Mouse (Mus musculus): Measurements from ENCODE around the gene Eif2ak1. TPM values are rescaled to one million over a fixed set of nuclear protein-coding genes. Genes with fewer than 3 reads are reported as not detected.
A peak's percentile ranks its signal among the peaks of the same experiment; 100 is the strongest.
"Not testable (repeated sequence)": the region's sequence is repeated elsewhere in the genome, so short reads cannot be mapped to it uniquely, and the experiment has no call there.

The Eif2ak1 gene
- 37.2 and 38.7 TPM in 2 replicates for polyA plus RNA-seq (2015; fragmentation: Nextera tagmentation; extraction: Ambion mirVana)

DNA sequence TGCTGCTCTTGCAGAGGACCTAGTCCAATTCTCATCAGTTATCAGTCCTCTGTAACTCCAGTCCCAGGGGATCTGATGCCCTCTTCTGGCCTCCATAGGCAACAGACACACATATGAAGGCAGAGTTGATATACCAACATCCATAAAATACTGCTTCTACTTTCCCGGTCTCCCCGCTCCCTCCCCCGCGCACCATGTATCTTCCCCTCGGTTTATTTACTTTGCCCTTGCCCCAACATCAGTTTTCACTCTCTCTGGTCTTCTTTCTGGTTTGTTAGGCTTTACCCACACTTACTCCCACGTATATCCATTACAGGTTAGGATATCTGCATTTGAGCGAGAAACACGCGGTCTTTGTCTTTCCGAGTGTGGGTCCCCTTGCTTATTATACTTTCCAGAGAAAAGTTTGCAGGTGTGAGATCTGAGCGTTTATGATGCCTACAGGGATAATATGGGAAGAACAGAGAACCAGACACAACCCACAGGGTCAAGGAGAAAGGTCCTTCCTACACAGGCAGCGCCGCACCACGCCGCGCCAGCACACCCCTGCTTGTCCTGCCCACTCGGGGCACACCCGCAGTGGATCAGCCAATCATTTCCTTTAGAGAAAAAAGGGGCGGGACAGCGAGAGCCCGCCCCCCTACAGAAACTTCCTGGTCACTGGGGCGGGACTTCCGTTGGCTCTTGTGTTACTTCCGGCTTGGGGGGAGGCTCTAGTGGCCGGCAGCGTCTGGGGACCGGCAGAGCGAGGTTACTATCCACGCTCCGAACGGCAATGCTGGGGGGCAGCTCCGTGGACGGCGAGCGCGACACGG lies at the start of gene Eif2ak1:
Gene Eif2ak1, plus strand, starts transcription at position 673 of the 815 bp plus-strand sequence.
- Histone ChIP-seq H3K9ac (peak within 1 kb of the TSS; percentile 69), H3K27me3 (no peaks in the 10 kb centered on the region), H3K27ac (replicated peaks) (peak within 1 kb of the TSS; percentile 61), H3K4me2 (replicated peaks) (peak within 1 kb of the TSS; percentile 78), H3K4me1 (peaks cover 10% of the 10 kb centered on the region), H3K36me3 (no peaks in the 10 kb centered on the region), H3K4me3 (replicated peaks) (peak within 1 kb of the TSS; percentile 90), H3K9me3 (replicated peaks) (no peaks in the 10 kb centered on the region)
- ATAC-seq (ENCODE audit: insufficient number of reproducible peaks, low FRiP score, low TSS enrichment, low read depth): peak; percentile 97
- WGBS: under 1% methylated on average over 37 of the region's 37 CpGs

DNA sequence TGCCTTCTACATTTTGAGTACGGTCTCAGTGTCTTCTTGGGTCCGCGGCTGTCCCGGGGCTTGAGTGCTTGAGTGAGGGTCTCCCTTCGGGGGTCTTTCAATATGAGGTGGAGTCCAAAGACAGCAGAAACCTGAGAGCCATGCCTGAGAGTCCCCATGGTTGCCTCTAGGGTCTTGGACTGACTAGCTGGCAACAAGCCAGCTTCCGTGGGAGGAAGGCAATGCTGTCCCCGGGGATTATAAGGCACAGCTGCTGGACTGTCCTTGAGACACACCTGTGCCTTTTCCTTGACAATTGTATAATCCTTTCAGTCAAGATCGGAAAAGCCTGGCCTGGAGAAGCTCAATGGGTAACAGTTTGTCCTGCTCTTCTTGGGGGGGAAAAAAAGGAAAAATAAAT lies 35.6 kb upstream of the Eif2ak1 start:
- Histone ChIP-seq H3K9ac (no peak overlapping the region), H3K36me3 (no peaks in the 10 kb centered on the region), H3K4me1 (no peaks in the 10 kb centered on the region), H3K27ac (replicated peaks) (no peak overlapping the region), H3K4me3 (replicated peaks) (no peak overlapping the region), H3K4me2 (replicated peaks) (no peak overlapping the region), H3K9me3 (replicated peaks) (no peaks in the 10 kb centered on the region), H3K27me3 (no peaks in the 10 kb centered on the region)
- WGBS: 81% methylated on average over 8 of the region's 8 CpGs
- no peak; the same call in 1 of the 2 replicates for ATAC-seq (ENCODE audit: insufficient number of reproducible peaks, low FRiP score, low TSS enrichment, low read depth)

DNA sequence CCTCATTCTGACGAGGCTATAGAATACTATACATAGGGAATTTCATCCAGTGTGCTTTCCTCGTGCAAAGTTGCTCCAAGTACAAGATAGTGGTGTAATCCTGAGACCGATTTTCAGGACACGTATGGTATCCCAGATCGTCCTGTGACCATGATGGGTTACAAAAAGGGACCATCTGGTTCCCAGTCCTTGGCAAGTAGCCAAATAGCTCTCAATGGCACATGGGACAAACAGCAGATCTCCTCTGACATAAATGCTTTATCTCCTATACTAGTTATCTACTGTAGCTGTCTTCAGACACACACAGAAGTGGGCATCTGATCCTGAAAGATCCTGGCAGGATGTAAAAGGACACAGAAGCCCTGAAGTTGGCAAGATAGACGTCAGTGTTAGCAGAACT lies 32.2 kb upstream of the Eif2ak1 start:
- Histone ChIP-seq H3K27ac (replicated peaks) (no peak overlapping the region), H3K9me3 (replicated peaks) (no peaks in the 10 kb centered on the region), H3K4me2 (replicated peaks) (no peak overlapping the region), H3K4me3 (replicated peaks) (no peak overlapping the region), H3K9ac (no peak overlapping the region), H3K4me1 (no peaks in the 10 kb centered on the region), H3K27me3 (no peaks in the 10 kb centered on the region), H3K36me3 (no peaks in the 10 kb centered on the region)
- WGBS: 71% methylated on average over 6 of the region's 6 CpGs
- ATAC-seq (ENCODE audit: insufficient number of reproducible peaks, low FRiP score, low TSS enrichment, low read depth): no peak

DNA sequence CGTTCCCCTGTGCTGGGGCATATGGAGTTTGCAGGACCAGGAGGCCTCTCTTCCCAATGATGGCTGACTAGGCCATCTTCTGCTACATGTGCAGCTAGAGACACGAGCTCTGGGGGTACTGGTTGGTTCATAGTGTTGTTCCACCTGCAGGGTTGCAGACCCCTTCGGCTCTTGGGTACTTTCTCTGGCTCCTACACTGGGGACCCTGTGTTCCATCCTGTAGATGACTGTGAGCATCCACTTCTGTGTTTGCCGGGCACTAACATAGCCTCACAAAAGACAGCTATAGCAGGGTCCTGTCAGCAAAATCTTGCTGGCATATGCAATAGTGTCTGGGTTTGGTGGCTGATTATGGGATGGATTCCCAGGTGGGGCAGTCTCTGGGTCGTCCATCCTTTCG lies 16.4 kb upstream of the Eif2ak1 start:
- not testable (repeated sequence) for ATAC-seq (ENCODE audit: insufficient number of reproducible peaks, low FRiP score, low TSS enrichment, low read depth); H3K27me3 ChIP-seq; H3K4me3 ChIP-seq (replicated peaks); H3K4me2 ChIP-seq (replicated peaks); H3K4me1 ChIP-seq; H3K9me3 ChIP-seq (replicated peaks); H3K27ac ChIP-seq (replicated peaks); H3K36me3 ChIP-seq; H3K9ac ChIP-seq
- WGBS: 82% methylated on average over 6 of the region's 6 CpGs

DNA sequence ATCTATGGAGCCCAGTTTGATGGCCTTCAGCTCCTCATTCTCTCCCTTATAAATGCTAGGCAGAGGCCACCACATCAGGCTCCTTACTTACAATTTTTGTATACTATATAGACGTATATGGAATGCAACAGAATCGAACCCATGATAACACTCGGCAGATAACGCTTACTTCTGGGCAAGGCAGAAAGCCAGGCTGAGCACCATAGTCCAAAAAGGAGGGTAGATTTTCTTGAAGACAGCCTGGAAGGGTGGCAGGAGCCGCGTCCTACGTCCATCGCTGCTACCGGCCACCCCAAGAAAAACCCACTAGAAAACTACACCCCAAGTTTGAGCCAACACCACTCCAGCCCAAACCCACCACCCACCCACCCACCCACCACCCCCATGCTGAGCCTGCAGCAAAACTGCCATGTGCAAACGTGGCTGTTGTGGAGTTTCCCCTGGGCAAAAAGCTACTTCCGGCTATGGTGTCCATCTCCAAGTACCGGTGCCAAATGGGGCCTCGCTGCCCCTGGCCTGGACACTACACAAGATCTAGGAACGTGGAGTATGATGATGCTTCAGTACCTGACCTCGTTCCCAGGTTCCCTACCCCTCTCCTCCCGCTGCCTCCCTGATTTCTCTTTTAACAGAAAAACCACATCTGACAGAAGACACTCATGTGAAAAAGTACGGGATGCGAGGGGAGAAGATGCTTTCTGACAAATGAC lies 13.4 kb upstream of the Eif2ak1 start:
- ATAC-seq (ENCODE audit: insufficient number of reproducible peaks, low FRiP score, low TSS enrichment, low read depth): no peak
- H3K36me3 ChIP-seq: no peaks in the 10 kb centered on the region
- H3K4me3 ChIP-seq (replicated peaks): no peak overlapping the region
- no peaks in the 10 kb centered on the region for H3K27me3 ChIP-seq
- WGBS: 81% methylated on average over 18 of the region's 18 CpGs
- no peaks in the 10 kb centered on the region for H3K4me1 ChIP-seq
- H3K4me2 ChIP-seq (replicated peaks): no peak overlapping the region
- H3K27ac ChIP-seq (replicated peaks): no peak overlapping the region
- no peaks in the 10 kb centered on the region for H3K9me3 ChIP-seq (replicated peaks)
- no peak overlapping the region for H3K9ac ChIP-seq

DNA sequence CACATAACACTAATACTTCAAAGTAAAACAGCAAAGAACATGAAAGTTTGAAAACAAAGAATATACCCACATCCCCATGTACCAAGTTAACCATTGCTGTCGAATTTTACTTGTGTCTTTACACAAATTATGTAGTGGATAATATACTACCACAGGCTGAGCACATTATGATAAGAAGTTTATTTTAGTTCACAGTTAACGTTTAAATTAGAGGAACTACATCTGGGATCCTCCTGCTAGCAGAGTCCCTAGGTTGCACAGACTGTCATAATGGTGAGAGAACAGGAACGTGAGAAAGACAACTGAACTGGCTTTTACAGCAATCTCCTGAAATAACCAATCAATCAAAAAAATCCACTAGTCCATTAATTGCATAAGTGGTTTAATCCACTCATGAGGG lies 10.3 kb upstream of the Eif2ak1 start:
- no peak for ATAC-seq (ENCODE audit: insufficient number of reproducible peaks, low FRiP score, low TSS enrichment, low read depth)
- WGBS: 62% methylated on average over 3 of the region's 3 CpGs
- H3K27ac ChIP-seq (replicated peaks): no peak overlapping the region

DNA sequence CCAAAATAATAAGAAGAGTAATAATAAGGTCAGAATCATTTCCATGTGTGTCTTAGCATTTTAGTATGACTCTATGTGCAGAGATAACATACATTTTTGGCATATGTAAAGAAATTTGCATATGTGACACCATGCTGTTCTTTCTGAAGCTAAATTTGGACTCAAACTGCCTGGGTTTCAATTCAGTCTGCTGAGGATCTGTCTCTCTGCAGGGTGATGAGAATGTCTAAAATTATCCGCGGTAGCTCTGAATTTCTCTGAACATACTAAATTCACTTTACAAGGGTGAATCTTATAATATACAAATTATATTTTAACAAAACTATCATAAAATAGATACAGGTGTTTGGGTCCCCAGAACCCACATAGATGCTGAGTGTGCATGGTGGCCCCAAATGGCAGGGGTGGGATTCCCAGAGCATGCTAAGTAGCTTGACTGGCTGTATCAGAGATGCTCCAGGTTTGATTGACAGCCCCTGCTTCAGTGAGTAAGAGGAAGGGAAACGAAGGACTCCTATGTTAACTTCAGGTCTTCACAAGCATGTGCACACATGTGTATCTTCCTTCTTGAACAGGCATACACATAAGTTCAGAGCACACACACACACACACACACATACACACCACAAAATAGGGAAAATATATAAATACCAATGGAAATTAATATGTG lies 8.0 kb upstream of the Eif2ak1 start:
- no peak overlapping the region for H3K4me2 ChIP-seq (replicated peaks)
- H3K4me1 ChIP-seq: no peaks in the 10 kb centered on the region
- H3K9me3 ChIP-seq (replicated peaks): no peaks in the 10 kb centered on the region
- no peaks in the 10 kb centered on the region for H3K36me3 ChIP-seq
- ATAC-seq (ENCODE audit: insufficient number of reproducible peaks, low FRiP score, low TSS enrichment, low read depth): no peak
- H3K27ac ChIP-seq (replicated peaks): no peak overlapping the region
- WGBS: 84% methylated on average over 3 of the region's 3 CpGs
- H3K4me3 ChIP-seq (replicated peaks): no peak overlapping the region
- no peak overlapping the region for H3K9ac ChIP-seq
- no peaks in the 10 kb centered on the region for H3K27me3 ChIP-seq

More for the DNA sequence above, 10.3 kb upstream of the Eif2ak1 start:
- Histone ChIP-seq H3K4me3 (replicated peaks) (no peak overlapping the region), H3K27me3 (no peaks in the 10 kb centered on the region), H3K4me1 (no peaks in the 10 kb centered on the region), H3K9ac (no peak overlapping the region), H3K4me2 (replicated peaks) (no peak overlapping the region), H3K36me3 (no peaks in the 10 kb centered on the region), H3K9me3 (replicated peaks) (no peaks in the 10 kb centered on the region)

DNA sequence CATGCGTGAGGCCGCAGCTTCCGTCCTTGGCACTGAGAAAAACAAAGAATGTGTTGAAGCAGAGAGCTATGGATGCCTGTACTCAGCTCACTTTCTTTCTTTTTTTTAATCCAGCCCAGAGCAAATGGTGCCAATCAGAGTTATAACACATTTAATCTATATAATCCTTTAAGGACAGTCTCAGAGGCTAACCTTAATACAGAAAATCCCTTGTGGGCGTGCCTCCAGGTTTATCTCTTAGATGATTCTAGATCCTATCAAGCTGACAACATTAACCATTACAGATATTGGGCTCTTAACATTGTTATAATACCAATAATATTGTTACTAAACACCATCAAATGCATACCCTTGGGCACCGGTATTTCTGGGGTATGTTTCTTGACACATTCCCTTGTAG lies 5.9 kb upstream of the Eif2ak1 start:
- Histone ChIP-seq H3K9ac (no peak overlapping the region), H3K27ac (replicated peaks) (no peak overlapping the region), H3K27me3 (no peaks in the 10 kb centered on the region), H3K9me3 (replicated peaks) (no peaks in the 10 kb centered on the region), H3K4me3 (replicated peaks) (no peak overlapping the region), H3K4me2 (replicated peaks) (no peak overlapping the region), H3K4me1 (no peaks in the 10 kb centered on the region), H3K36me3 (no peaks in the 10 kb centered on the region)
- WGBS: 69% methylated on average over 5 of the region's 5 CpGs
- ATAC-seq (ENCODE audit: insufficient number of reproducible peaks, low FRiP score, low TSS enrichment, low read depth): no peak

DNA sequence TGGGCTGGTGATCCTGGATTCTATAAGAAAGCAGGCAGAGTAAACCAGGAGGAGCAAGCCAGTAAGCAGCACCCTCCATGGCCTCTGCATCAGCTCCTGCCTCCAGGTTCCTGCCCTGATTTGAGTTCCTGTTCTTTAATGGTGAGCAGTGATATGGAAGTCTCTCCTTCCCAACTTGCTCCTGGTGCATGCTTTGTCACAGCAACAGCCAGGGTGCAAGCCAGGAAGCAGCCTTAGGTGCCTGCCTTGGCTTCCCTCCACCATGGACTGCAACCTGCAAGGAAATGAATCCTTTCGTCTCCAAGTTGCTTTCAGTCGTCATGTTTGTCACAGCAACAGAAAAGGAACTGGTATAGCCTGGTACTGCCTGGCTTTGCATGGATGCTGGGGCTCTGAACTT lies 3.0 kb upstream of the Eif2ak1 start:
- no peak for ATAC-seq (ENCODE audit: insufficient number of reproducible peaks, low FRiP score, low TSS enrichment, low read depth)
- H3K4me3 ChIP-seq (replicated peaks): no peak overlapping the region
- peaks cover 10% of the 10 kb centered on the region for H3K4me1 ChIP-seq
- H3K27me3 ChIP-seq: no peaks in the 10 kb centered on the region
- no peaks in the 10 kb centered on the region for H3K36me3 ChIP-seq
- no peak overlapping the region for H3K9ac ChIP-seq
- no peaks in the 10 kb centered on the region for H3K9me3 ChIP-seq (replicated peaks)
- H3K27ac ChIP-seq (replicated peaks): no peak overlapping the region
- H3K4me2 ChIP-seq (replicated peaks): no peak overlapping the region
- WGBS: 76% methylated on average over 2 of the region's 2 CpGs

DNA sequence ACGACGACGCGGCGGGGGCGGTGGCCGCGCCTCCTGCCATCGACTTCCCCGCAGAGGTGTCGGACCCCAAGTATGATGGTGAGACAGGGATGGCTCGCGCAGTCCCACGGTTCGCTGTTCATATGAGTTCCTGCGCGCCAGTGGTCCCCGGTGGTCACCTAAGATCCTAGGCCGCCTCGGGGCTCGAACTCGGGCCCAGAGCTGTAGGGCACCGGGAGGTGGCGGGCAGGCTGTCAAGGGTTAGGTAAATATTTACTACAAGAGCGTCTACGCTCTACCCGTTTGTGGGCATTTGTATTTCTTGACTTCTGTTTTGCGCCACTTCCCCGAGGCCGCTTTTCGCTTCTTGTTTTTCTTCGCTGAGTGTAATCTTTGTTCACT lies 333 bp downstream of the Eif2ak1 start:
- Histone ChIP-seq H3K9me3 (replicated peaks) (no peaks in the 10 kb centered on the region), H3K9ac (peak overlapping the region; percentile 69), H3K4me1 (peaks cover 10% of the 10 kb centered on the region), H3K4me3 (replicated peaks) (peak overlapping the region; percentile 90), H3K4me2 (replicated peaks) (peak overlapping the region; percentile 78), H3K27ac (replicated peaks) (no peak overlapping the region; the same call in 1 of the 2 replicates), H3K27me3 (no peaks in the 10 kb centered on the region), H3K36me3 (no peaks in the 10 kb centered on the region)
- peak; percentile 63 for ATAC-seq (ENCODE audit: insufficient number of reproducible peaks, low FRiP score, low TSS enrichment, low read depth)
- WGBS: 0% methylated on average over 32 of the region's 32 CpGs

DNA sequence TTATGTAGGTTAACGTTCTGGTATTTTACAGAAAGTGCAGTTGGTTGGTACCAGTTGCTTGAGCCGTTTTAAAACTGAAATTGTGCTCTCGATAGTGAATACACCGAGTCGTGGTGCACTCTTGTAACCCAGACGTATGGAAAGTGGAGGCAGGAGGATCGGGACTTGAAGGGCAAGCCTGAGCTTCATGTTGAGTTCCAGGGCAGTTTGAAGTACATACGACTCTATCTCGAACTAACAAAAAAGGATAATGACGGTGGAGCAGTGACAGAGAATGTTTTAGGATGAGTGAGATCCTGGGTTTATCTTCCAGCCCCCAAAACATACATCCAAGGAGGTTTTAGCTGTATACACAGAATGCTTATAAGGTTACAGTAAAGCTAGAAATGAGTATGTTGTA lies 873 bp downstream of the Eif2ak1 start:
- H3K36me3 ChIP-seq: no peaks in the 10 kb centered on the region
- WGBS: 13% methylated on average over 10 of the region's 10 CpGs
- peak overlapping the region; percentile 69 for H3K9ac ChIP-seq
- H3K4me1 ChIP-seq: peaks cover 10% of the 10 kb centered on the region
- H3K27ac ChIP-seq (replicated peaks): no peak overlapping the region
- no peaks in the 10 kb centered on the region for H3K27me3 ChIP-seq
- no peak for ATAC-seq (ENCODE audit: insufficient number of reproducible peaks, low FRiP score, low TSS enrichment, low read depth)
- no peaks in the 10 kb centered on the region for H3K9me3 ChIP-seq (replicated peaks)
- peak overlapping the region; percentile 90 for H3K4me3 ChIP-seq (replicated peaks)
- H3K4me2 ChIP-seq (replicated peaks): peak overlapping the region; percentile 78

All from embryonic facial prominence, embryonic 15.5 days (tissue).